Mouse (Mus musculus): ENCODE measurements around the gene Kat2b.

DNA sequence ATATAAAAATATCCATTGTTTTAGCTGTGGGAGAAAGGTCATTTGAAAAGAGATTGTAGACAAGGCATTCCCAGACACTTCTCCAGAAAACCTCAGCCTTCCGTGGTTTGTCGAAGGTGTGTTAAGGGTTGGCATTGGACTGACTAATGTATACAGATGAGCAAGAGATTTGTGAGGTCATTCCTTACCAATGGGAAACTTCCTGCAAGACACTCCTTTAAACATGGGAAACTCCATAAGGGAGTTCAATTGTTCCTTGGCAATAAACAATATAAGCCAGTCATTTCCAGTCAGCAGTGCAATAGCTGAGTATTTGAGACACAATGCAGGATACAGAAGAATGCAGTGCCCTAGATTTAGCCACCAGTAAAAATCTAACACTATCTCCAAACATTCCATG, 38.6 kb upstream of the Kat2b start:
- no peak for TF ChIP-seq POLR2A (IDR thresholded peaks at IDR 0.05; ENCODE audit: insufficient read depth, low read length)
- no peak for TF ChIP-seq CTCF (IDR thresholded peaks at IDR 0.05; ENCODE audit: low read depth, low read length)

Measured in ES-Bruce4 (cell line).